Mouse (Mus musculus) G1E-ER4 (cell line): ENCODE measurements around the gene Akap4. TPM values are rescaled to one million over a fixed set of nuclear protein-coding genes. Genes with fewer than 3 reads are reported as not detected.

Experiments used
- GATA1 ChIP-seq: IDR thresholded peaks from one replicate; pipeline ENCODE4 v1.8.0; 2012; ENCODE audit warnings: low read length, inconsistent platforms
- polyA plus RNA-seq: library from polyadenylated mRNA; stranded (reverse); fragments of >175 nt; gene quantifications from 2 replicates; pipeline ENCODE4 v1.2.3, GENCODE M21; 2012

The Akap4 gene
- polyA plus RNA-seq = not detected in 2 replicates

GRCm38 (mm10) chrX:7067219-7067618 is at the start of gene Akap4:
Akap4 (plus strand) TSS chrX:7067519.
- TF ChIP-seq GATA1 = no peak

- TF ChIP-seq GATA1 = no peak
These were observed 25.8 kb upstream of the Akap4 start, which contains the start of gene Ccnb3 for GRCm38 (mm10) chrX:7041519-7041918. Ccnb3 (minus strand) TSS chrX:7041619.

GRCm38 (mm10) chrX:7057056-7057455 is 10.3 kb upstream of the Akap4 start:
- no peak for TF ChIP-seq GATA1

DNA sequence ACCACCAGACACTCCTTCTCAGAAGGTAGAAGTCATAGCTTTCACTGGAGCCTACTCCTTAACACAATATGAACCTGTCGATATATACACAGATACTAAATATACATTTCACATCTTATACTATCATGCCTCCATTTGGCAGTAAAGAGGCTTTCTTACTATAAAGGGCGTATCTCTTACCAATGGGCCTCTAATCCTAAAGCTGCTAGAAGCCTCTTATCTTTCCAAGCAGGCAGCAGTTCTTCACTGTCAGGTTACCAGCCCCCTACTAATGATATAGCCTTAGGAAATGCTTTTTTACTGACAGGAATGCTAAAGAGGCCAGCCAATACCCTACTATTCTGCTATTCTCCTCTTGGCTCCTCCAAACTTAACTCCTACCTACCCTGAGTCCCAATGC is 9.7 kb upstream of the Akap4 start:
- TF ChIP-seq GATA1 = no peak

DNA sequence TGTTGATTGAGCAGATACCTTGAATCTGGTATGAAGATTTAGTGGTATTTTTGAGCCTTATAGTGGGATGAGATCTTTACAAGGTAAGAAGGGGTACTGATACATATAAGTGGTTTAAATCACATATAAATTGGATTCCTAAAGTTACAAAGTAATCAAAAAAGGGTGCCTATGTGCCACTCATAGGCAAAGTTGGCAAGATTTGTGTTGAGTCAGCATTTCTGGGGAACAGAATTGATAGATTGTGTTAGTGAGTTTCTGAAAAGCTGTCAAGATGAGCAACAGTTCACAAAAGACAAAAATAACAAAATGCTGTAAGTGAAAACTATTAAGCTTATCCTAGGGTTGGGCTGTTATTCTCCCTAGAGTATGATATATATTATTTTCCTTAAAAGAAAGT is 3.2 kb upstream of the Akap4 start:
- no peak for TF ChIP-seq GATA1

- no peak for TF ChIP-seq GATA1
These were observed 683 bp downstream of the Akap4 start for GRCm38 (mm10) chrX:7068002-7068401.

GRCm38 (mm10) chrX:7079820-7080429 is 12.6 kb downstream of the Akap4 start:
- no peak for TF ChIP-seq GATA1

- TF ChIP-seq GATA1 = no peak
These were observed 18.6 kb downstream of the Akap4 start for GRCm38 (mm10) chrX:7085878-7086277.

GRCm38 (mm10) chrX:7090323-7090722 is 23.0 kb downstream of the Akap4 start:
- no peak for TF ChIP-seq GATA1

- no peak for TF ChIP-seq GATA1
These were observed 35.0 kb downstream of the Akap4 start for GRCm38 (mm10) chrX:7102280-7102679.

DNA sequence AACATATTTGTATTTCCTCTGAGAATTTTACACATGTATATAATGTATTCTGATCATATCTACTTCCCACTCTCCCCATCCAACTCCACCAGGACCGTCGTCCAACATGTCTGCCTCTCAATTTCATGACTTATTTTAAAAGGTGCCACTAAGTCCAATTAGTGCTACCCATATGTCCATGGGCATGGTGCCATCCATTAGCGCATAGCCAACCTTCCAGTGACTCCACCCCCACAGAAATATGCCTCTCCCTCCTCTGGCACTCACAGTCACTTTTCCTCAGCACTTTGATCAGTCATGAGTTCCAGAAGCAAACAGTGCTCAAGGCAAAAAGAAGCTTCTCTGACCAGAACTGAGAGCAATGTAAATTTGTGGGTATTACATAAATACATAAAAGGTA is 47.6 kb downstream of the Akap4 start:
- no peak for TF ChIP-seq GATA1

GRCm38 (mm10) chrX:7121618-7122280 is 54.4 kb downstream of the Akap4 start:
- TF ChIP-seq GATA1 = no peak

Other genes with a start within 250 kb of the Akap4 start
- not detected in 2 replicates for gene Ccnb3, start 25.9 kb upstream of the Akap4 start, polyA plus RNA-seq